7 mouse cellular contexts compared by ENCODE assay signal in genomic region chr6:116673471-116674282, GRCm38 (mm10). TPM values are rescaled to one million over a fixed set of nuclear protein-coding genes. Genes with fewer than 3 reads are reported as not detected.
DNase-seq lines count a peak whose midpoint lies in the region; ATAC-seq and TF ChIP-seq lines count a peak whose summit lies in the region.

Gene Rassf4, minus strand, starts transcription at chr6:116673952.

- no peaks in the 10 kb centered on the region for H3K9me3 ChIP-seq in heart, embryonic 11.5 days (replicated peaks; ENCODE audit: control insufficient read depth, low read length)
- H3K9me3 ChIP-seq in kidney, embryonic 15.5 days (replicated peaks) = no peaks in the 10 kb centered on the region
- no peaks in the 10 kb centered on the region for H3K9me3 ChIP-seq in limb, embryonic 15.5 days
- H3K9me3 ChIP-seq in midbrain, embryonic 16.5 days (replicated peaks; ENCODE audit: control insufficient read depth, low read length, poor library complexity, severe bottlenecking) = no peaks in the 10 kb centered on the region

- H3K4me1 ChIP-seq in heart, embryonic 11.5 days (ENCODE audit: control insufficient read depth, insufficient read depth, low read length) = peaks cover 28% of the 10 kb centered on the region
- peaks cover 41% of the 10 kb centered on the region for H3K4me1 ChIP-seq in kidney, embryonic 15.5 days
- peaks cover 39% of the 10 kb centered on the region for H3K4me1 ChIP-seq in limb, embryonic 15.5 days
- H3K4me1 ChIP-seq in midbrain, embryonic 16.5 days (ENCODE audit: control insufficient read depth, insufficient read depth, low read length) = peaks cover 14% of the 10 kb centered on the region
- peaks cover 37% of the 10 kb centered on the region for H3K4me1 ChIP-seq in spleen, adult 2 months (ENCODE audit: control insufficient read depth, insufficient read depth, insufficient read length)

- H3K9ac ChIP-seq in heart, embryonic 11.5 days (ENCODE audit: low read depth, low read length) = peak within 1 kb of the TSS; percentile 68
- H3K9ac ChIP-seq in kidney, embryonic 15.5 days = peak within 1 kb of the TSS; percentile 50
- H3K9ac ChIP-seq in limb, embryonic 15.5 days = peak within 1 kb of the TSS; percentile 24
- H3K9ac ChIP-seq in midbrain, embryonic 16.5 days (ENCODE audit: low read depth, low read length) = peak within 1 kb of the TSS; percentile 72

- no peaks in the 10 kb centered on the region; the same call in 1 of the 2 replicates for H3K27me3 ChIP-seq in heart, embryonic 11.5 days (ENCODE audit: control insufficient read depth, insufficient read depth, low read length)
- peaks cover 23% of the 10 kb centered on the region for H3K27me3 ChIP-seq in kidney, embryonic 15.5 days
- H3K27me3 ChIP-seq in limb, embryonic 15.5 days = peaks cover 11% of the 10 kb centered on the region
- 0 out of 2 replicates have a peak, but pooled peaks cover 3% of the 10 kb centered on the region for H3K27me3 ChIP-seq in midbrain, embryonic 16.5 days (ENCODE audit: control insufficient read depth, insufficient read depth, low read depth, low read length)
- no peaks in the 10 kb centered on the region for H3K27me3 ChIP-seq in spleen, adult 2 months (ENCODE audit: control insufficient read depth, insufficient read depth, low read length)

- H3K4me2 ChIP-seq in heart, embryonic 11.5 days = peak within 1 kb of the TSS; percentile 96
- peak within 1 kb of the TSS; percentile 96 for H3K4me2 ChIP-seq in kidney, embryonic 15.5 days
- peak within 1 kb of the TSS; percentile 95 for H3K4me2 ChIP-seq in limb, embryonic 15.5 days
- peak within 1 kb of the TSS; percentile 97 for H3K4me2 ChIP-seq in midbrain, embryonic 16.5 days (ENCODE audit: low read length)

- 0 out of 2 replicates have a peak, but pooled peaks have one; percentile 30 for ATAC-seq in erythroblast, adult 5-6 weeks (replicated peaks; ENCODE audit: low FRiP score, poor library complexity, severe bottlenecking)
- peak; percentile 81 for ATAC-seq in heart, embryonic 11.5 days (replicated peaks; ENCODE audit: insufficient number of reproducible peaks, low FRiP score, low TSS enrichment)
- ATAC-seq in kidney, embryonic 15.5 days (replicated peaks; ENCODE audit: low FRiP score) = peak; percentile 91
- ATAC-seq in limb, embryonic 15.5 days (ENCODE audit: insufficient number of reproducible peaks, low FRiP score, low TSS enrichment, low read depth) = peak; percentile 65
- peak; percentile 91 for ATAC-seq in midbrain, embryonic 16.5 days

- WGBS in heart, embryonic 11.5 days (ENCODE audit: insufficient replicate concordance) = under 1% methylated on average over 44 of the region's 44 CpGs
- WGBS in kidney, embryonic 15.5 days = under 1% methylated on average over 44 of the region's 44 CpGs
- under 1% methylated on average over 44 of the region's 44 CpGs for WGBS in limb, embryonic 15.5 days
- under 1% methylated on average over 43 of the region's 44 CpGs for WGBS in midbrain, embryonic 16.5 days
- WGBS in spleen, adult 2 months = under 1% methylated on average over 44 of the region's 44 CpGs

- no peak for TF ChIP-seq CTCF in spleen, adult 2 months (IDR thresholded peaks at IDR 0.05; ENCODE audit: extremely low read depth, insufficient read depth, insufficient read length, insufficient replicate concordance)

- DNase-seq in brain, adult 2 months (ENCODE audit: low read depth, low spot score) = peak; percentile 82
- DNase-seq in spleen, adult 2 months (ENCODE audit: low read depth in 1 of 2, low spot score in 2 of 2) = peak; percentile 77 to 90

- H3K27ac ChIP-seq in heart, embryonic 11.5 days (ENCODE audit: low read depth, low read length) = peak within 1 kb of the TSS; percentile 76
- peak within 1 kb of the TSS; percentile 80 for H3K27ac ChIP-seq in kidney, embryonic 15.5 days
- H3K27ac ChIP-seq in limb, embryonic 15.5 days = no peak within 1 kb of the TSS
- H3K27ac ChIP-seq in midbrain, embryonic 16.5 days (ENCODE audit: low read length) = 0 out of 2 replicates have a peak within 1 kb of the TSS, but pooled peaks have one; percentile 28
- H3K27ac ChIP-seq in spleen, adult 2 months (ENCODE audit: insufficient read depth, low read length) = peak within 1 kb of the TSS; percentile 90

- peak within 1 kb of the TSS; percentile 59 for H3K4me3 ChIP-seq in heart, embryonic 11.5 days (ENCODE audit: low read depth, low read length)
- peak within 1 kb of the TSS; percentile 52 for H3K4me3 ChIP-seq in kidney, embryonic 15.5 days (replicated peaks)
- H3K4me3 ChIP-seq in limb, embryonic 15.5 days = peak within 1 kb of the TSS; percentile 50
- H3K4me3 ChIP-seq in midbrain, embryonic 16.5 days (ENCODE audit: low read depth, low read length) = peak within 1 kb of the TSS; percentile 55
- H3K4me3 ChIP-seq in spleen, adult 2 months (ENCODE audit: extremely low read depth, insufficient read depth, insufficient read length) = peak within 1 kb of the TSS; percentile 74

- TF ChIP-seq POLR2A in spleen, adult 2 months (IDR thresholded peaks at IDR 0.05; ENCODE audit: low read depth, low read length) = no peak; the same call in 1 of the 2 replicates

- H3K36me3 ChIP-seq in heart, embryonic 11.5 days (ENCODE audit: control insufficient read depth, insufficient read depth, low read length) = no peaks in the 10 kb centered on the region
- H3K36me3 ChIP-seq in kidney, embryonic 15.5 days = no peaks in the 10 kb centered on the region
- H3K36me3 ChIP-seq in limb, embryonic 15.5 days = no peaks in the 10 kb centered on the region
- H3K36me3 ChIP-seq in midbrain, embryonic 16.5 days (ENCODE audit: control insufficient read depth, insufficient read depth, low read length) = no peaks in the 10 kb centered on the region
- H3K36me3 ChIP-seq in spleen, adult 2 months (ENCODE audit: control insufficient read depth, insufficient read depth, low read length) = no peaks in the 10 kb centered on the region

RNA-seq across cellular contexts. Expression of gene Rassf4, which starts in this region (rescaled TPM):
- total RNA-seq in erythroblast, adult 5-6 weeks (2015; ENCODE audit: low replicate concordance) = 18.6 and 21.1 TPM in 2 replicates
- 9.5 and 13.4 TPM in 2 replicates for total RNA-seq in erythroblast, adult 5-6 weeks (2017; ENCODE audit: low replicate concordance)
- 5.7 and 6.9 TPM in 2 replicates for polyA plus RNA-seq in heart, embryonic 11.5 days (2014; fragmentation: Nextera tagmentation; extraction: Ambion mirVana)
- 6.0 and 6.1 TPM in 2 replicates for polyA plus RNA-seq in kidney, embryonic 15.5 days (2015; fragmentation: Nextera tagmentation; extraction: Ambion mirVana)
- 11.2 and 12.4 TPM in 2 replicates for polyA plus RNA-seq in limb, embryonic 15.5 days (2015; fragmentation: Nextera tagmentation; extraction: Ambion mirVana)
- polyA plus RNA-seq in midbrain, embryonic 16.5 days (2015; fragmentation: Nextera tagmentation; extraction: Ambion mirVana) = 8.3 and 8.7 TPM in 2 replicates
- polyA plus RNA-seq in spleen, adult 2 months (2012; rRNA removed) = 19.4 and 23.5 TPM in 2 replicates

Comparison
In these comparisons a context has a peak if more than half of its experiments do, and no peak if none do; other contexts are left out.
1. ATAC-seq: peak in every context shown above with its lines; median percentile 91 in kidney, embryonic 15.5 days; 91 in midbrain, embryonic 16.5 days; 81 in heart, embryonic 11.5 days; 65 in limb, embryonic 15.5 days; 30 in erythroblast, adult 5-6 weeks.